Comparison of ENCODE assay signal across 22 mouse cellular contexts in genomic region chr5:113427779-113428178, GRCm38 (mm10).
DNase-seq lines count a peak whose midpoint lies in the region; ATAC-seq and TF ChIP-seq lines count a peak whose summit lies in the region.
"Had no signal": no experiment of that assay in that cellular context is flagged by ENCODE, and none has a peak within 500 bp of the region (broad histone marks: within the 10 kb centered on the region; RNA-seq: fewer than 3 reads in every experiment).

No protein-coding gene starts in this region.

- H3K4me3 ChIP-seq in hindbrain, embryonic 13.5 days = no peak overlapping the region
- H3K4me3 ChIP-seq in hindbrain, embryonic 12.5 days = no peak overlapping the region
- no peak overlapping the region for H3K4me3 ChIP-seq in neural tube, embryonic 13.5 days
- no peak overlapping the region for H3K4me3 ChIP-seq in midbrain, postnatal 0 days (ENCODE audit: low read depth, low read length)
- H3K4me3 ChIP-seq: embryonic facial prominence, embryonic 10.5 days; embryonic facial prominence, embryonic 15.5 days; kidney, embryonic 15.5 days; limb, embryonic 12.5 days; lung, embryonic 15.5 days had no signal

- intact Hi-C loops in left cerebral cortex, postnatal 4 days (cut with DNase I) = no loop called here

- H3K9ac ChIP-seq in hindbrain, embryonic 13.5 days = no peak overlapping the region
- H3K9ac ChIP-seq in hindbrain, embryonic 12.5 days = no peak overlapping the region
- H3K9ac ChIP-seq in neural tube, embryonic 13.5 days = no peak overlapping the region
- no peak overlapping the region; the same call in 1 of the 2 replicates for H3K9ac ChIP-seq in midbrain, postnatal 0 days (replicated peaks; ENCODE audit: low read length, poor library complexity, severe bottlenecking)
- H3K9ac ChIP-seq: embryonic facial prominence, embryonic 15.5 days; kidney, embryonic 15.5 days; limb, embryonic 12.5 days; lung, embryonic 15.5 days had no signal

- H3K27me3 ChIP-seq in hindbrain, embryonic 13.5 days = peaks cover 35% of the 10 kb centered on the region
- H3K27me3 ChIP-seq in hindbrain, embryonic 12.5 days = peaks cover 25% of the 10 kb centered on the region
- H3K27me3 ChIP-seq in neural tube, embryonic 13.5 days = 0 out of 2 replicates have a peak, but pooled peaks cover 7% of the 10 kb centered on the region
- H3K27me3 ChIP-seq in midbrain, postnatal 0 days (ENCODE audit: insufficient read depth, low read length) = no peaks in the 10 kb centered on the region
- H3K27me3 ChIP-seq: embryonic facial prominence, embryonic 15.5 days; kidney, embryonic 15.5 days; lung, embryonic 15.5 days had no signal

- TF ChIP-seq CTCF in midbrain, postnatal 0 days (IDR thresholded peaks at IDR 0.05) = no peak

- no peaks in the 10 kb centered on the region for H3K36me3 ChIP-seq in hindbrain, embryonic 13.5 days
- no peaks in the 10 kb centered on the region for H3K36me3 ChIP-seq in hindbrain, embryonic 12.5 days
- H3K36me3 ChIP-seq in neural tube, embryonic 13.5 days = no peaks in the 10 kb centered on the region
- H3K36me3 ChIP-seq in midbrain, postnatal 0 days (ENCODE audit: insufficient read depth, low read length) = no peaks in the 10 kb centered on the region
- H3K36me3 ChIP-seq: embryonic facial prominence, embryonic 10.5 days; embryonic facial prominence, embryonic 15.5 days; kidney, embryonic 15.5 days; limb, embryonic 12.5 days; lung, embryonic 15.5 days had no signal

- no peak for DNase-seq in neural tube, embryonic 10.5 days (ENCODE audit: extremely low spot score, low spot score)
- DNase-seq in midbrain, postnatal 0 days (ENCODE audit: low spot score) = no peak
- no peak for DNase-seq in left cerebral cortex, postnatal 4 days
- no peak for DNase-seq in c-Kit-positive CD71-positive TER-119-positive erythroid progenitor cells, embryonic 14.5 days (ENCODE audit: low spot score)
- DNase-seq: adrenal gland, postnatal 14 days; cerebellum, adult 2 months; cerebellum, postnatal 14 days; gastrocnemius, postnatal 10 days; heart, postnatal 14 days; kidney, adult 18-20 months; kidney, postnatal 25 days; right cerebral cortex, postnatal 14 days; thymus, postnatal 4 days had no signal

- H3K27ac ChIP-seq in hindbrain, embryonic 13.5 days = peak overlapping the region; percentile 40
- H3K27ac ChIP-seq in hindbrain, embryonic 12.5 days = no peak overlapping the region
- H3K27ac ChIP-seq in neural tube, embryonic 13.5 days (replicated peaks) = peak overlapping the region; percentile 54
- H3K27ac ChIP-seq in midbrain, postnatal 0 days (ENCODE audit: low read depth, low read length) = peak overlapping the region; percentile 67
- H3K27ac ChIP-seq: embryonic facial prominence, embryonic 10.5 days; embryonic facial prominence, embryonic 15.5 days; kidney, embryonic 15.5 days; limb, embryonic 12.5 days; lung, embryonic 15.5 days had no signal

- 58% methylated on average over 7 of the region's 7 CpGs for WGBS in hindbrain, embryonic 13.5 days
- 73% methylated on average over 7 of the region's 7 CpGs for WGBS in hindbrain, embryonic 12.5 days
- WGBS in neural tube, embryonic 13.5 days = 57% methylated on average over 7 of the region's 7 CpGs
- WGBS in midbrain, postnatal 0 days = 21% methylated on average over 7 of the region's 7 CpGs

- peaks cover 10% of the 10 kb centered on the region; the same call in 1 of the 2 replicates for H3K4me1 ChIP-seq in hindbrain, embryonic 13.5 days (replicated peaks)
- H3K4me1 ChIP-seq in hindbrain, embryonic 12.5 days = no peaks in the 10 kb centered on the region
- peaks cover 21% of the 10 kb centered on the region; the same call in 1 of the 2 replicates for H3K4me1 ChIP-seq in neural tube, embryonic 13.5 days (replicated peaks)
- no peaks in the 10 kb centered on the region for H3K4me1 ChIP-seq in midbrain, postnatal 0 days (ENCODE audit: insufficient read depth, low read length)
- H3K4me1 ChIP-seq: embryonic facial prominence, embryonic 15.5 days; kidney, embryonic 15.5 days; limb, embryonic 12.5 days; lung, embryonic 15.5 days had no signal

- ATAC-seq in hindbrain, embryonic 13.5 days (ENCODE audit: low FRiP score) = no peak
- ATAC-seq in hindbrain, embryonic 12.5 days (ENCODE audit: low FRiP score) = no peak
- no peak for ATAC-seq in neural tube, embryonic 13.5 days (ENCODE audit: low read depth)
- no peak for ATAC-seq in midbrain, postnatal 0 days (ENCODE audit: low FRiP score)
- ATAC-seq: CD4-positive, CD25-positive, alpha-beta regulatory T cell, adult 4 months had no signal

- no peak overlapping the region for H3K4me2 ChIP-seq in hindbrain, embryonic 13.5 days
- H3K4me2 ChIP-seq in hindbrain, embryonic 12.5 days (replicated peaks) = no peak overlapping the region
- H3K4me2 ChIP-seq in neural tube, embryonic 13.5 days = no peak overlapping the region
- no peak overlapping the region for H3K4me2 ChIP-seq in midbrain, postnatal 0 days (ENCODE audit: low read depth, low read length, poor library complexity, severe bottlenecking)
- H3K4me2 ChIP-seq: embryonic facial prominence, embryonic 15.5 days; kidney, embryonic 15.5 days; limb, embryonic 12.5 days; lung, embryonic 15.5 days had no signal

- no peaks in the 10 kb centered on the region for H3K9me3 ChIP-seq in hindbrain, embryonic 13.5 days
- no peaks in the 10 kb centered on the region for H3K9me3 ChIP-seq in hindbrain, embryonic 12.5 days (replicated peaks)
- no peaks in the 10 kb centered on the region for H3K9me3 ChIP-seq in neural tube, embryonic 13.5 days
- H3K9me3 ChIP-seq in midbrain, postnatal 0 days (ENCODE audit: low read length) = no peaks in the 10 kb centered on the region
- H3K9me3 ChIP-seq: embryonic facial prominence, embryonic 10.5 days; embryonic facial prominence, embryonic 15.5 days; kidney, embryonic 15.5 days; limb, embryonic 12.5 days; lung, embryonic 15.5 days had no signal
